Mouse (Mus musculus) forebrain, embryonic 14.5 days (tissue): ENCODE data around the gene Iqcj. TPM values are rescaled to one million over a fixed set of nuclear protein-coding genes. Genes with fewer than 3 reads are reported as not detected.
"Not testable (repeated sequence)": the region's sequence is repeated elsewhere in the genome, so short reads cannot be mapped to it uniquely, and the experiment has no call there.

ENCODE experiments used
- ATAC-seq: fragments of 200-750 bp; cut with Nextera tagmentation; 2 replicates; pipeline ENCODE4 v1.8.0; 2017; ENCODE audit warnings: mild to moderate bottlenecking, moderate library complexity
- DNase-seq: peaks from one replicate; pipeline ENCODE4 v3.0.0-alpha.2; 2015; ENCODE audit warnings: low spot score
- H3K27ac ChIP-seq: fragments of 300-500 bp; sonication (generic); 2 replicates; pipeline ENCODE4 v1.5.1; 2014; ENCODE audit warnings: low read depth, mild to moderate bottlenecking, control low read depth, low read length, moderate library complexity
- H3K27me3 ChIP-seq: fragments of 300-500 bp; sonication (generic); replicated peaks from 2 replicates; pipeline ENCODE4 v1.6.1; 2014; ENCODE audit warnings: low read length, control low read depth, mixed read lengths; ENCODE audit not compliant: control insufficient read depth, insufficient read depth
- H3K36me3 ChIP-seq: fragments of 300-500 bp; sonication (generic); 2 replicates; pipeline ENCODE4 v1.6.1; 2014; ENCODE audit warnings: low read length, control low read depth; ENCODE audit not compliant: control insufficient read depth, insufficient read depth
- H3K4me1 ChIP-seq: fragments of 300-500 bp; sonication (generic); 2 replicates; pipeline ENCODE4 v1.6.1; 2014; ENCODE audit warnings: antibody characterized with exemption, low read length, control low read depth; ENCODE audit not compliant: control insufficient read depth, insufficient read depth
- H3K4me2 ChIP-seq: fragments of 300-500 bp; sonication (generic); 2 replicates; pipeline ENCODE4 v1.6.1; 2014; ENCODE audit warnings: mild to moderate bottlenecking, control low read depth, low read length
- H3K4me3 ChIP-seq: fragments of 300-500 bp; sonication (generic); 2 replicates; pipeline ENCODE4 v1.5.1; 2014; ENCODE audit warnings: low read depth, low read length, control low read depth
- H3K9ac ChIP-seq: fragments of 300-500 bp; sonication (generic); 2 replicates; pipeline ENCODE4 v1.6.1; 2014; ENCODE audit warnings: mild to moderate bottlenecking, low read length, control low read depth, moderate library complexity
- H3K9me3 ChIP-seq: fragments of 300-500 bp; sonication (generic); replicated peaks from 2 replicates; pipeline ENCODE4 v1.6.1; 2016; ENCODE audit warnings: low read length, control low read depth, mixed read lengths; ENCODE audit not compliant: control insufficient read depth
- WGBS: fragments of 180-500 bp; shearing (Covaris S2); extraction: QIAGEN DNeasy Blood & Tissue Kit; methylation state at CpG from one replicate; pipeline ENCODE4 v1.1.7; 2014; 5-methylcytosine and 5-hydroxymethylcytosine counted together
- polyA plus RNA-seq: library from polyadenylated mRNA; unstranded; fragments of >200 nt; fragmentation: Nextera tagmentation; extraction: Ambion mirVana; gene quantifications from 2 replicates; pipeline ENCODE4 v1.2.1, GENCODE M21; 2014

Iqcj gene
- polyA plus RNA-seq, 1 experiment from 2014 or later: 0.18 TPM

- H3K27me3 ChIP-seq: no peaks in the 10 kb centered on the region
- H3K36me3 ChIP-seq: no peaks in the 10 kb centered on the region
- H3K4me1 ChIP-seq: peaks cover 3% of the 10 kb centered on the region
- H3K4me2 ChIP-seq: no peak overlapping the region
- ATAC-seq: no peak
- DNase-seq: no peak
- no peak overlapping the region for H3K4me3 ChIP-seq
- 80% methylated on average over 4 of the region's 4 CpGs for WGBS
- no peak overlapping the region for H3K27ac ChIP-seq
- no peak overlapping the region for H3K9ac ChIP-seq
- H3K9me3 ChIP-seq: no peaks in the 10 kb centered on the region
Measured at GRCm38 (mm10) chr3:68077406-68077805, 185.4 kb downstream of the Iqcj start.

GRCm38 (mm10) chr3:68085024-68085423 lies 193.0 kb downstream of the Iqcj start:
- ATAC-seq: no peak

GRCm38 (mm10) chr3:68092108-68092507 lies 200.1 kb downstream of the Iqcj start:
- WGBS: 66% methylated on average over 4 of the region's 4 CpGs
- no peaks in the 10 kb centered on the region for H3K27me3 ChIP-seq
- DNase-seq: no peak

More at GRCm38 (mm10) chr3:68085024-68085423, 193.0 kb downstream of the Iqcj start:
- H3K27ac ChIP-seq: no peak overlapping the region
- H3K4me1 ChIP-seq: no peaks in the 10 kb centered on the region
- no peaks in the 10 kb centered on the region for H3K9me3 ChIP-seq
- no peaks in the 10 kb centered on the region for H3K27me3 ChIP-seq
- no peak overlapping the region for H3K4me2 ChIP-seq
- H3K9ac ChIP-seq: no peak overlapping the region
- H3K36me3 ChIP-seq: no peaks in the 10 kb centered on the region
- WGBS: 91% methylated on average over 2 of the region's 2 CpGs
- no peak for DNase-seq
- no peak overlapping the region for H3K4me3 ChIP-seq

GRCm38 (mm10) chr3:68096724-68097431 lies 204.9 kb downstream of the Iqcj start:
- peak; percentile 88; the same call in 1 of the 2 replicates for ATAC-seq
- no peaks in the 10 kb centered on the region for H3K4me1 ChIP-seq
- no peaks in the 10 kb centered on the region for H3K36me3 ChIP-seq
- no peak overlapping the region for H3K4me3 ChIP-seq
- no peak overlapping the region for H3K9ac ChIP-seq
- DNase-seq: peak; percentile 91
- no peak overlapping the region for H3K4me2 ChIP-seq
- 27% methylated on average over 4 of the region's 4 CpGs for WGBS
- H3K27ac ChIP-seq: no peak overlapping the region
- no peaks in the 10 kb centered on the region for H3K9me3 ChIP-seq
- H3K27me3 ChIP-seq: no peaks in the 10 kb centered on the region

More at GRCm38 (mm10) chr3:68092108-68092507, 200.1 kb downstream of the Iqcj start:
- no peak for ATAC-seq
- Histone ChIP-seq H3K4me2 (no peak overlapping the region), H3K27ac (no peak overlapping the region), H3K36me3 (no peaks in the 10 kb centered on the region), H3K9ac (no peak overlapping the region), H3K4me1 (no peaks in the 10 kb centered on the region), H3K4me3 (no peak overlapping the region), H3K9me3 (no peaks in the 10 kb centered on the region)

- H3K27ac ChIP-seq, DNase-seq, H3K9ac ChIP-seq, H3K4me1 ChIP-seq, H3K9me3 ChIP-seq, H3K36me3 ChIP-seq, H3K4me2 ChIP-seq, H3K27me3 ChIP-seq, H3K4me3 ChIP-seq, ATAC-seq: not testable (repeated sequence)
- WGBS: 83% methylated on average over 6 of the region's 6 CpGs
Measured at GRCm38 (mm10) chr3:68099561-68099960, 207.5 kb downstream of the Iqcj start.

- no peak for ATAC-seq
- Histone ChIP-seq H3K9ac (no peak overlapping the region), H3K4me1 (no peaks in the 10 kb centered on the region), H3K36me3 (no peaks in the 10 kb centered on the region), H3K4me2 (no peak overlapping the region), H3K4me3 (no peak overlapping the region), H3K9me3 (no peaks in the 10 kb centered on the region), H3K27ac (no peak overlapping the region), H3K27me3 (no peaks in the 10 kb centered on the region)
- WGBS: 72% methylated on average over 4 of the region's 4 CpGs
- DNase-seq: peak; percentile 42
Measured at GRCm38 (mm10) chr3:68101343-68101742, 209.3 kb downstream of the Iqcj start.

- Histone ChIP-seq H3K27ac (no peak overlapping the region), H3K4me1 (no peaks in the 10 kb centered on the region), H3K27me3 (no peaks in the 10 kb centered on the region), H3K9me3 (no peaks in the 10 kb centered on the region), H3K36me3 (no peaks in the 10 kb centered on the region), H3K9ac (no peak overlapping the region), H3K4me3 (no peak overlapping the region), H3K4me2 (no peak overlapping the region)
- DNase-seq (peak; percentile 49), ATAC-seq (no peak)
- whole genome bisulfite sequencing: 27% methylated on average over 2 of the region's 2 CpGs
Measured at GRCm38 (mm10) chr3:68105081-68105685, 213.2 kb downstream of the Iqcj start.
